Mouse (Mus musculus) pancreas, adult 10 weeks (tissue): ENCODE results near the gene Dcdc2c. TPM values are rescaled to one million over a fixed set of nuclear protein-coding genes. Genes with fewer than 3 reads are reported as not detected.

Experiments
- polyA plus RNA-seq: library from polyadenylated mRNA; stranded (reverse); fragments of 350-450 nt; fragmentation: Illumina TruSeq; extraction: RNeasy Lipid Tissue Mini Kit (QIAGEN cat#74804); gene quantifications from one replicate; pipeline ENCODE4 v1.2.3, GENCODE M21; 2015; ENCODE audit warnings: low read depth, low replicate concordance; ENCODE audit not compliant: insufficient read depth

Gene Dcdc2c
- not detected for polyA plus RNA-seq

DNA sequence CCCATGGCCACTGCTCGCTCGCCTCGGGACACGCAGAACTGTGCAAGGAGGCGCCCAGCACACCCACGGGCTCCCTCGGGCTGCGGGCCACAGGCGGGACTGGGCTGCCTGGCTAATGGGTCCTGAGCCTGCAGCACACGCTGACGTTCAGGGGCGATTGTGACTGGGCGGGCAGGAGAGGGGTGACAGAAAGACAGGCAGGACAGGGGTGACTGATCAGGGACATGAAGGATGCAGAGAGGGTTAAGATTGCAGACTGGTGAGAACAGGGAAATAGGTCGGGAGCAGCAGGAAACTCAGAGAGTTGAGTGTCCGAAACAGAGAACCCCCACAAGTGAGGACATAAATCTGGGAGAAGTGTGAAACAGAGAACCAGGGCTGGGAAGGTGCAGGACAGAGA, at the start of gene Dcdc2c:
Gene Dcdc2c (minus strand): TSS at position 101 of the 400 bp plus-strand sequence.

DNA sequence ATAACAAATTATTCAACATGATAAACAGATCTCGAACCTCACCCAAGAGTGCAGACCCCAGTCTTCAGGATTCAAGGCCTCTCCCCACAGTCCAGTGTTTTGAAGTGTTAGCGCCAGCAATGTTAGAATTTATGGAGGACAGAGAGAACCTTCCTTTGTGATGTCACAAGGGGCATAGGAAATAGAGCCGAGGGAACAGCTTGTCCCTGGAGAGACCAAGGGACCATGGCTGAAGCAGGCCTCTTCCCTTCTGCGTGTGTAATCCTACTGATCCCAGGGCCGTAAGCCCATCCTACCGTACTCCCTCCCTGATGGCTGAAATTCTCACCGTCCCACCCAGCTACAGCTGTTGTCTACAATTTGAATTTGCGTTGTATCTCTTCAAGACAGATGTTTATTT, 30.2 kb upstream of the Dcdc2c start, which contains the start of gene Allc:
Gene Allc (minus strand): TSS at position 101 of the 400 bp plus-strand sequence.

Other genes starting within 250 kb of the Dcdc2c start
- not detected for gene Allc, start 30.1 kb upstream of the Dcdc2c start, polyA plus RNA-seq
- not detected for gene Colec11, start 71.0 kb upstream of the Dcdc2c start, polyA plus RNA-seq
- 565 TPM for gene Rps7, start 83.6 kb upstream of the Dcdc2c start, polyA plus RNA-seq
- gene Rnaseh1, start 97.2 kb upstream of the Dcdc2c start, polyA plus RNA-seq = 2.9 TPM
- 22.3 TPM for gene Adi1, start 122.8 kb upstream of the Dcdc2c start, polyA plus RNA-seq
- gene Trappc12, start 198.1 kb upstream of the Dcdc2c start, polyA plus RNA-seq = 4.4 TPM
- 2.7 TPM for gene Eipr1, start 199.4 kb upstream of the Dcdc2c start, polyA plus RNA-seq